Mouse (Mus musculus): ENCODE measurements at regions not wholly inside any gene's neighbourhood (a gene's known extent, or its start where the extent isn't known, plus 50 kb on each side); places are given as distances from the start of the nearest gene placed in this dataset.

- no peak for DNase-seq
- H3K9me3 ChIP-seq (ENCODE audit: low read length), result no peaks in the 10 kb centered on the region
- H3K9ac ChIP-seq (replicated peaks), result no peak overlapping the region
- no peaks in the 10 kb centered on the region for H3K4me1 ChIP-seq (ENCODE audit: insufficient read depth)
- no peak overlapping the region for H3K4me3 ChIP-seq (ENCODE audit: low read depth, low read length)
- TF ChIP-seq EP300 (IDR thresholded peaks at IDR 0.05; ENCODE audit: low read depth) (no peak), CTCF (IDR thresholded peaks at IDR 0.05; ENCODE audit: low read depth) (no peak)
- 64% methylated on average over 2 of the region's 2 CpGs for WGBS (ENCODE audit: insufficient replicate concordance)
- no peak for ATAC-seq
- H3K36me3 ChIP-seq (replicated peaks; ENCODE audit: insufficient read depth, low read length), result no peaks in the 10 kb centered on the region
- H3K27me3 ChIP-seq (ENCODE audit: insufficient read depth, low read length), result no peaks in the 10 kb centered on the region
- no peak overlapping the region for H3K27ac ChIP-seq (ENCODE audit: low read depth)
- no peak overlapping the region for H3K4me2 ChIP-seq (ENCODE audit: low read depth, low read length)
Measured at GRCm38 (mm10) chr4:114334850-114335249, 71.7 kb upstream of the Trabd2b start.

GRCm38 (mm10) chr4:114336029-114336746 is 70.3 kb upstream of the Trabd2b start:
- Histone ChIP-seq H3K9ac (replicated peaks) (no peak overlapping the region), H3K36me3 (replicated peaks; ENCODE audit: insufficient read depth, low read length) (no peaks in the 10 kb centered on the region), H3K4me3 (ENCODE audit: low read depth, low read length) (no peak overlapping the region), H3K27ac (ENCODE audit: low read depth) (no peak overlapping the region), H3K9me3 (ENCODE audit: low read length) (no peaks in the 10 kb centered on the region), H3K27me3 (ENCODE audit: insufficient read depth, low read length) (no peaks in the 10 kb centered on the region), H3K4me2 (ENCODE audit: low read depth, low read length) (no peak overlapping the region), H3K4me1 (ENCODE audit: insufficient read depth) (no peaks in the 10 kb centered on the region)
- WGBS (ENCODE audit: insufficient replicate concordance), result 41% methylated on average over 4 of the region's 4 CpGs
- no peak for ATAC-seq
- TF ChIP-seq EP300 (IDR thresholded peaks at IDR 0.05; ENCODE audit: low read depth) (no peak), CTCF (IDR thresholded peaks at IDR 0.05; ENCODE audit: low read depth) (no peak)
- no peak for DNase-seq

GRCm38 (mm10) chr4:114336747-114337090 is 69.8 kb upstream of the Trabd2b start:
- Histone ChIP-seq H3K27ac (ENCODE audit: low read depth) (no peak overlapping the region), H3K4me2 (ENCODE audit: low read depth, low read length) (no peak overlapping the region), H3K36me3 (replicated peaks; ENCODE audit: insufficient read depth, low read length) (no peaks in the 10 kb centered on the region), H3K4me3 (ENCODE audit: low read depth, low read length) (no peak overlapping the region), H3K9me3 (ENCODE audit: low read length) (no peaks in the 10 kb centered on the region), H3K27me3 (ENCODE audit: insufficient read depth, low read length) (no peaks in the 10 kb centered on the region), H3K4me1 (ENCODE audit: insufficient read depth) (no peaks in the 10 kb centered on the region), H3K9ac (replicated peaks) (no peak overlapping the region)
- 50% methylated on average over 1 of the region's 1 CpGs for WGBS (ENCODE audit: insufficient replicate concordance)
- no peak for DNase-seq
- no peak for ATAC-seq
- no peak for TF ChIP-seq CTCF (IDR thresholded peaks at IDR 0.05; ENCODE audit: low read depth)
- no peak for TF ChIP-seq EP300 (IDR thresholded peaks at IDR 0.05; ENCODE audit: low read depth)

GRCm38 (mm10) chr4:114339793-114340192 is 66.7 kb upstream of the Trabd2b start:
- ATAC-seq (no peak), DNase-seq (no peak)
- Histone ChIP-seq H3K27ac (ENCODE audit: low read depth) (no peak overlapping the region), H3K4me2 (ENCODE audit: low read depth, low read length) (no peak overlapping the region), H3K4me3 (ENCODE audit: low read depth, low read length) (no peak overlapping the region), H3K27me3 (ENCODE audit: insufficient read depth, low read length) (no peaks in the 10 kb centered on the region), H3K9ac (replicated peaks) (no peak overlapping the region), H3K36me3 (replicated peaks; ENCODE audit: insufficient read depth, low read length) (no peaks in the 10 kb centered on the region), H3K4me1 (ENCODE audit: insufficient read depth) (no peaks in the 10 kb centered on the region), H3K9me3 (ENCODE audit: low read length) (no peaks in the 10 kb centered on the region)
- TF ChIP-seq CTCF (IDR thresholded peaks at IDR 0.05; ENCODE audit: low read depth), result no peak
- no peak for TF ChIP-seq EP300 (IDR thresholded peaks at IDR 0.05; ENCODE audit: low read depth)
- WGBS (ENCODE audit: insufficient replicate concordance), result 54% methylated on average over 5 of the region's 5 CpGs

GRCm38 (mm10) chr4:114345154-114345553 is 61.4 kb upstream of the Trabd2b start:
- no peak overlapping the region for H3K9ac ChIP-seq (replicated peaks)
- no peak for ATAC-seq
- no peak for DNase-seq

GRCm38 (mm10) chr4:114346068-114346747 is 60.3 kb upstream of the Trabd2b start:
- 0% methylated on average over 2 of the region's 2 CpGs for WGBS (ENCODE audit: insufficient replicate concordance)
- Histone ChIP-seq H3K4me3 (ENCODE audit: low read depth, low read length) (no peak overlapping the region), H3K27me3 (ENCODE audit: insufficient read depth, low read length) (no peaks in the 10 kb centered on the region), H3K4me2 (ENCODE audit: low read depth, low read length) (no peak overlapping the region), H3K9me3 (ENCODE audit: low read length) (no peaks in the 10 kb centered on the region), H3K4me1 (ENCODE audit: insufficient read depth) (no peaks in the 10 kb centered on the region), H3K36me3 (replicated peaks; ENCODE audit: insufficient read depth, low read length) (no peaks in the 10 kb centered on the region), H3K27ac (ENCODE audit: low read depth) (no peak overlapping the region), H3K9ac (replicated peaks) (no peak overlapping the region)
- TF ChIP-seq EP300 (IDR thresholded peaks at IDR 0.05; ENCODE audit: low read depth) (no peak), CTCF (IDR thresholded peaks at IDR 0.05; ENCODE audit: low read depth) (peak; percentile 61)
- DNase-seq (peak; percentile 18), ATAC-seq (no peak)

More at GRCm38 (mm10) chr4:114345154-114345553, 61.4 kb upstream of the Trabd2b start:
- Histone ChIP-seq H3K4me3 (ENCODE audit: low read depth, low read length) (no peak overlapping the region), H3K27ac (ENCODE audit: low read depth) (no peak overlapping the region), H3K4me2 (ENCODE audit: low read depth, low read length) (no peak overlapping the region), H3K36me3 (replicated peaks; ENCODE audit: insufficient read depth, low read length) (no peaks in the 10 kb centered on the region), H3K27me3 (ENCODE audit: insufficient read depth, low read length) (no peaks in the 10 kb centered on the region), H3K4me1 (ENCODE audit: insufficient read depth) (no peaks in the 10 kb centered on the region), H3K9me3 (ENCODE audit: low read length) (no peaks in the 10 kb centered on the region)
- WGBS (ENCODE audit: insufficient replicate concordance), result 38% methylated on average over 1 of the region's 1 CpGs
- TF ChIP-seq CTCF (IDR thresholded peaks at IDR 0.05; ENCODE audit: low read depth) (no peak), EP300 (IDR thresholded peaks at IDR 0.05; ENCODE audit: low read depth) (no peak)

Measured in liver, postnatal 0 days (tissue).